Mouse (Mus musculus) T-helper 1 cell (primary cell): ENCODE measurements around the gene Olfr129.

ENCODE experiments used
- in situ Hi-C: fragments of 300-600 bp; cut with MboI, MseI; formaldehyde crosslinking; loops from one replicate; pipeline ENCODE4 v1.15.1; 2025; ENCODE audit warnings: high pct_unique_total_duplicates

The Olfr129 gene

DNA sequence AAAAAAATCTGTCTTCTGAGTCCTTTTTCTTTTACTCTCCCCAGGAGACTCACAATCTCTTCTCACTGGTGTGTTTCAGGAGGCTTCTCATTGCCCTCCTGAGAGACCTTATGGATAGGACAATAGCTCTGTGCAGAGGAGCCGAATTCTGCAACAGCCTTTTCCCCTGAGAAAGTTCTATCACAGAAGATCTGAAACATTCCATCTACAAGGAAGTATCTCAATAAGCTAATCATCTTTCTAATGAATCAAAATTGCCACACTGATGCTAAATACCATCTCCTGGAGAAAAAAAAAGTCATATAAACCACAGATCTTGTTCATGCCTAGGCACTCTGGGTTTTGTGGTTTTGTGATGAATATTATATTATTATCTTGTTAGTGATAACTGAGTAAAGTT is at the start of gene Olfr129:
Gene Olfr129 (minus strand): TSS at position 101 of the 400 bp plus-strand sequence.
- in situ Hi-C loops: no loop called here

DNA sequence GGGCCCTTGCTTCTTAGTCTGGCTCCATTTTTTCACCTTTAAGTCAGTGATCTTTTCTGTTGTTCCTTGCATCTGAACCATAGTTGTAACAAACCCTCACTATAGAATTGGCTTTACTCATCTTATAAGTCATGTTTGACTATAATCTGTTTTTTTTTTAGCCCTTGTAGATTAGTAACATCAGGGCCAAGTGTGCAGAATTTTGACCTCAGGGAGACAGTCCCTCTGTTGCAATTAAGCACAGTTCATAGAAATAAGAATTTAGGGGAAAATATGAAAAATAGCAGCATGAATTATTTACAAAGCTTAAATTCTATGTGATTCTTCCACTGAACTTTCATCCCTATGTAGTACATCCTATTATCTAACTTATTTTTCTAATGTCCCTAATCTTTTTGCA is 28.7 kb upstream of the Olfr129 start, which contains the start of gene Olfr131:
Gene Olfr131 (minus strand): TSS at position 101 of the 400 bp plus-strand sequence.
- in situ Hi-C loops: no loop called here

- in situ Hi-C loops: no loop called here
Measured at GRCm38 (mm10) chr17:38082364-38082763, 22.5 kb upstream of the Olfr129 start.

- in situ Hi-C loops: no loop called here
Measured at GRCm38 (mm10) chr17:38063621-38064020, 3.7 kb upstream of the Olfr129 start, which contains the start of gene Olfr130. Gene Olfr130, plus strand, starts transcription at chr17:38063921.

DNA sequence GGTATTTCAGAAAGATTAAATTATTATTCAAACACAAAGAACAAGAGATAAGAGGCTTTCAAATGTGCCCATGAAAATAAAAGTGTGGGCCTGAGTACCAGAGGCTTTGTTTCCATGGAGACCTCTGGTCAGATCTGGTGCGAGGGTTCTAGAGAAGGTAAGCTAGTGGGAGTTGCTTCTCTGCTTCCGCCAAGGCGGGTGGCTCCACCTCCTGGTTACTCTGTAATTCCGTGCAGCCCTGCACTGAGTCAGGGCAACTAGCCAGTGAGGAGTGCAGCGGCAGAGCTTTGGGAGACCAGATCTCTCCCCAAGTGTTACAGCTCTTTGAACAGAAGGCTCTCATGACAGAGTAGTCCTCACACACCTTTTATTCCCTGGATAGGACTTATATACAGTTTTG is 33.6 kb downstream of the Olfr129 start:
- in situ Hi-C loops: no loop called here

DNA sequence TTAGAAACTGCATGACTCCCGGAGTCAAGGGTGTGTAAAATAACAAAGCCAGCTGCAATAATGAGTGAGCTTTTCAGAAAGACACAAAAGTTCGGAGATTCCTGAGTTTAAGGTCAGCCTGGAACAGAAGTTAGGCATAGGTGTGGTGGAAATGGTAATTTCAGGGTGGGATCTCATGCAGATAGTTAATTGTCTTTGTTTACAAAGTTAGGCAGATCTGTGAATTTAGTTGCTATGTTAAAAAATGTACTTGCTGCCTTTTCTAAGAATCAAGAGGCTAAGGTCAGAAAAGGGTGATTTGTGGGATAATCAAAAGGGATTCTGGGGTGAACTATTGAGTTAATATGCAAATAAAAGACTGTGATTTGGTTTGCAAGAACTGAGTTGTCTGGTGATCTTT is 43.5 kb downstream of the Olfr129 start:
- in situ Hi-C loops: loop anchor here (5.0 kb wide), 1 partner anchor 104 kb away; no protein-coding TSS in a partner anchor

DNA sequence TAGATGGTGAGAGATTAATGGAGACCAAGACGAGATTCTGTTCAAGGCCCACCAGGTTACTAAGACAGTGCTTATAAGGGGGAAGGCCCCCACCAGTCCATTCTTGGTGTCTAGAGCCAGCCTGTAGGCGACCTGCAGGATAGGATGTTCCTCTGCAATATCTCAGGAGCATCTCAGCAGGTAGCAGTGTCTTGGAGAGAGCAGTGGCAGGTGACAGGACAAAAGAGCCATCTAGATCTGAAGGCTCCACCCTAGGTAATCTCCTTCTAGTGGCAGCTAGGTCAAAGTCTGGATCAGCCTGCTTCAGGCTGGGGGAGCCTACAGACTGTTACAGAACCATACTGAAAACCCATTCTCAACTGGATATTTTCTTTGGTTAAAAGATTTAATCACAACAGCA is 54.9 kb downstream of the Olfr129 start:
- in situ Hi-C loops: no loop called here
